Mouse (Mus musculus) hindbrain, embryonic 12.5 days (tissue): ENCODE measurements around the gene Fchsd2. TPM values are rescaled to one million over a fixed set of nuclear protein-coding genes. Genes with fewer than 3 reads are reported as not detected.

Experiments
- ATAC-seq: fragments of 200-750 bp; cut with Nextera tagmentation; 2 replicates; pipeline ENCODE4 v1.8.0; 2017; ENCODE audit warnings: moderate TSS enrichment; ENCODE audit not compliant: low FRiP score
- H3K27ac ChIP-seq: fragments of 300-500 bp; sonication (generic); 2 replicates; pipeline ENCODE4 v1.5.1; 2016; ENCODE audit warnings: mild to moderate bottlenecking
- H3K27me3 ChIP-seq: fragments of 300-500 bp; sonication (generic); 2 replicates; pipeline ENCODE4 v1.6.1; 2016; ENCODE audit warnings: mild to moderate bottlenecking
- H3K36me3 ChIP-seq: fragments of 300-500 bp; sonication (generic); 2 replicates; pipeline ENCODE4 v1.6.1; 2016; ENCODE audit warnings: mild to moderate bottlenecking
- H3K4me1 ChIP-seq: fragments of 300-500 bp; sonication (generic); 2 replicates; pipeline ENCODE4 v1.6.1; 2016
- H3K4me2 ChIP-seq: fragments of 300-500 bp; sonication (generic); replicated peaks from 2 replicates; pipeline ENCODE4 v1.6.1; 2016; ENCODE audit warnings: mild to moderate bottlenecking
- H3K4me3 ChIP-seq: fragments of 300-500 bp; sonication (generic); 2 replicates; pipeline ENCODE4 v1.5.1; 2016; ENCODE audit warnings: mild to moderate bottlenecking
- H3K9ac ChIP-seq: fragments of 300-500 bp; sonication (generic); 2 replicates; pipeline ENCODE4 v1.6.1; 2016; ENCODE audit warnings: mild to moderate bottlenecking, moderate library complexity
- H3K9me3 ChIP-seq: fragments of 300-500 bp; sonication (generic); replicated peaks from 2 replicates; pipeline ENCODE4 v1.6.1; 2016; ENCODE audit warnings: mild to moderate bottlenecking
- WGBS: fragments of 180-500 bp; shearing (Covaris S2); methylation state at CpG from one replicate; pipeline ENCODE4 v1.1.7; 2016; 5-methylcytosine and 5-hydroxymethylcytosine counted together
- polyA plus RNA-seq: library from polyadenylated mRNA; unstranded; fragments of >200 nt; fragmentation: Nextera tagmentation; extraction: Ambion mirVana; gene quantifications from 2 replicates; pipeline ENCODE4 v1.2.1, GENCODE M21; 2016

Gene Fchsd2
- polyA plus RNA-seq, 1 experiment from 2014 or later: 40.0 TPM

GRCm38 (mm10) chr7:101298375-101298774, 205.7 kb downstream of the Fchsd2 start:
- H3K4me3 ChIP-seq: no peak overlapping the region
- no peaks in the 10 kb centered on the region for H3K9me3 ChIP-seq
- ATAC-seq: no peak
- H3K36me3 ChIP-seq: no peaks in the 10 kb centered on the region
- WGBS: 87% methylated on average over 3 of the region's 3 CpGs
- H3K27me3 ChIP-seq: peaks cover 31% of the 10 kb centered on the region
- H3K4me2 ChIP-seq: no peak overlapping the region
- H3K4me1 ChIP-seq: peaks cover 21% of the 10 kb centered on the region
- no peak overlapping the region for H3K27ac ChIP-seq
- H3K9ac ChIP-seq: no peak overlapping the region

- Histone ChIP-seq H3K27me3 (peaks cover 31% of the 10 kb centered on the region), H3K4me3 (peak overlapping the region; percentile 60), H3K4me1 (peaks cover 17% of the 10 kb centered on the region), H3K9me3 (no peaks in the 10 kb centered on the region), H3K4me2 (peak overlapping the region; percentile 76), H3K27ac (0 out of 2 replicates have a peak overlapping the region, but pooled peaks have one; percentile 1), H3K9ac (peak overlapping the region; percentile 63), H3K36me3 (no peaks in the 10 kb centered on the region)
- peak; percentile 4; the same call in 1 of the 2 replicates for ATAC-seq
- WGBS: under 1% methylated on average over 30 of the region's 30 CpGs
Measured at GRCm38 (mm10) chr7:101301361-101301880, 208.8 kb downstream of the Fchsd2 start.

GRCm38 (mm10) chr7:101301881-101302456, 209.3 kb downstream of the Fchsd2 start, which contains the start of gene Atg16l2:
Gene Atg16l2, minus strand, starts transcription at chr7:101302251.
- Histone ChIP-seq H3K4me1 (peaks cover 13% of the 10 kb centered on the region), H3K9ac (peak within 1 kb of the TSS; percentile 63), H3K9me3 (no peaks in the 10 kb centered on the region), H3K4me2 (peak within 1 kb of the TSS; percentile 76), H3K4me3 (peak within 1 kb of the TSS; percentile 60), H3K27me3 (peaks cover 29% of the 10 kb centered on the region), H3K27ac (peak within 1 kb of the TSS; percentile 48), H3K36me3 (no peaks in the 10 kb centered on the region)
- peak; percentile 97 for ATAC-seq
- WGBS: under 1% methylated on average over 38 of the region's 39 CpGs

- no peak for ATAC-seq
- H3K36me3 ChIP-seq: no peaks in the 10 kb centered on the region
- peak overlapping the region; percentile 76 for H3K4me2 ChIP-seq
- peaks cover 23% of the 10 kb centered on the region for H3K27me3 ChIP-seq
- peak overlapping the region; percentile 63; the same call in 1 of the 2 replicates for H3K9ac ChIP-seq
- H3K4me1 ChIP-seq: peaks cover 11% of the 10 kb centered on the region
- WGBS: 29% methylated on average over 7 of the region's 7 CpGs
- no peaks in the 10 kb centered on the region for H3K9me3 ChIP-seq
- peak overlapping the region; percentile 48 for H3K27ac ChIP-seq
- peak overlapping the region; percentile 60 for H3K4me3 ChIP-seq
Measured at GRCm38 (mm10) chr7:101302691-101303090, 210.0 kb downstream of the Fchsd2 start.

GRCm38 (mm10) chr7:101306841-101307240, 214.2 kb downstream of the Fchsd2 start:
- Histone ChIP-seq H3K9ac (no peak overlapping the region), H3K36me3 (no peaks in the 10 kb centered on the region), H3K27ac (no peak overlapping the region), H3K4me3 (no peak overlapping the region), H3K4me1 (peaks cover 10% of the 10 kb centered on the region), H3K4me2 (no peak overlapping the region), H3K27me3 (no peaks in the 10 kb centered on the region), H3K9me3 (no peaks in the 10 kb centered on the region)
- 53% methylated on average over 2 of the region's 2 CpGs for WGBS
- no peak for ATAC-seq

GRCm38 (mm10) chr7:101309985-101310326, 217.3 kb downstream of the Fchsd2 start:
- Histone ChIP-seq H3K4me1 (peaks cover 4% of the 10 kb centered on the region; the same call in 1 of the 2 replicates), H3K4me2 (peak overlapping the region; percentile 56), H3K36me3 (no peaks in the 10 kb centered on the region), H3K27me3 (no peaks in the 10 kb centered on the region), H3K9me3 (no peaks in the 10 kb centered on the region), H3K27ac (peak overlapping the region; percentile 85), H3K4me3 (peak overlapping the region; percentile 63), H3K9ac (peak overlapping the region; percentile 73)
- 41% methylated on average over 5 of the region's 5 CpGs for WGBS
- peak; percentile 24 for ATAC-seq

- 1% methylated on average over 43 of the region's 43 CpGs for WGBS
- Histone ChIP-seq H3K4me2 (peak overlapping the region; percentile 56), H3K36me3 (no peaks in the 10 kb centered on the region), H3K27ac (peak overlapping the region; percentile 85), H3K4me3 (peak overlapping the region; percentile 63), H3K27me3 (no peaks in the 10 kb centered on the region), H3K4me1 (peaks cover 4% of the 10 kb centered on the region; the same call in 1 of the 2 replicates), H3K9ac (peak overlapping the region; percentile 73), H3K9me3 (no peaks in the 10 kb centered on the region)
- peak; percentile 96 for ATAC-seq
Measured at GRCm38 (mm10) chr7:101310327-101311028, 217.8 kb downstream of the Fchsd2 start.

- 43% methylated on average over 2 of the region's 2 CpGs for WGBS
- no peak overlapping the region for H3K27ac ChIP-seq
- H3K9ac ChIP-seq: peak overlapping the region; percentile 73
- no peak for ATAC-seq
- no peaks in the 10 kb centered on the region for H3K27me3 ChIP-seq
- H3K4me3 ChIP-seq: peak overlapping the region; percentile 63
- no peaks in the 10 kb centered on the region for H3K36me3 ChIP-seq
- peaks cover 4% of the 10 kb centered on the region; the same call in 1 of the 2 replicates for H3K4me1 ChIP-seq
- H3K4me2 ChIP-seq: peak overlapping the region; percentile 56
- H3K9me3 ChIP-seq: no peaks in the 10 kb centered on the region
Measured at GRCm38 (mm10) chr7:101311061-101311460, 218.4 kb downstream of the Fchsd2 start.

- no peak overlapping the region for H3K9ac ChIP-seq
- H3K4me2 ChIP-seq: no peak overlapping the region
- ATAC-seq: no peak
- H3K36me3 ChIP-seq: no peaks in the 10 kb centered on the region
- no peak overlapping the region for H3K27ac ChIP-seq
- H3K9me3 ChIP-seq: no peaks in the 10 kb centered on the region
- H3K4me1 ChIP-seq: peaks cover 4% of the 10 kb centered on the region; the same call in 1 of the 2 replicates
- H3K4me3 ChIP-seq: no peak overlapping the region
- WGBS: 82% methylated on average over 3 of the region's 3 CpGs
- 0 out of 2 replicates have a peak, but pooled peaks cover 2% of the 10 kb centered on the region for H3K27me3 ChIP-seq
Measured at GRCm38 (mm10) chr7:101313033-101313432, 220.4 kb downstream of the Fchsd2 start.

GRCm38 (mm10) chr7:101314396-101314795, 221.7 kb downstream of the Fchsd2 start:
- Histone ChIP-seq H3K4me3 (no peak overlapping the region), H3K36me3 (no peaks in the 10 kb centered on the region), H3K27me3 (peaks cover 11% of the 10 kb centered on the region; the same call in 1 of the 2 replicates), H3K4me1 (peaks cover 4% of the 10 kb centered on the region; the same call in 1 of the 2 replicates), H3K9me3 (no peaks in the 10 kb centered on the region), H3K27ac (no peak overlapping the region), H3K4me2 (no peak overlapping the region), H3K9ac (no peak overlapping the region)
- whole genome bisulfite sequencing: 63% methylated on average over 5 of the region's 5 CpGs
- no peak for ATAC-seq

GRCm38 (mm10) chr7:101315699-101316098, 223.0 kb downstream of the Fchsd2 start:
- H3K36me3 ChIP-seq: no peaks in the 10 kb centered on the region
- H3K4me3 ChIP-seq: no peak overlapping the region
- no peak overlapping the region for H3K4me2 ChIP-seq
- H3K27me3 ChIP-seq: peaks cover 19% of the 10 kb centered on the region
- no peak for ATAC-seq
- H3K4me1 ChIP-seq: peaks cover 2% of the 10 kb centered on the region; the same call in 1 of the 2 replicates
- H3K9me3 ChIP-seq: no peaks in the 10 kb centered on the region
- no peak overlapping the region for H3K9ac ChIP-seq
- H3K27ac ChIP-seq: no peak overlapping the region

GRCm38 (mm10) chr7:101316591-101317001, 223.9 kb downstream of the Fchsd2 start:
- no peak for ATAC-seq
- H3K9me3 ChIP-seq: no peaks in the 10 kb centered on the region
- peaks cover 24% of the 10 kb centered on the region for H3K27me3 ChIP-seq
- 67% methylated on average over 6 of the region's 6 CpGs for WGBS
- H3K9ac ChIP-seq: no peak overlapping the region
- no peak overlapping the region for H3K27ac ChIP-seq
- H3K4me2 ChIP-seq: no peak overlapping the region
- peaks cover 6% of the 10 kb centered on the region for H3K4me1 ChIP-seq
- no peak overlapping the region for H3K4me3 ChIP-seq
- no peaks in the 10 kb centered on the region for H3K36me3 ChIP-seq
